Mouse (Mus musculus) spleen, postnatal 10 days (tissue): ENCODE results near the gene Dock4.
A peak's percentile ranks its signal among the peaks of the same experiment; 100 is the strongest.

Experiments
- DNase-seq, 2 experiments: peaks; one replicate each; pipeline ENCODE4 v3.0.0; 2021 to 2022; ENCODE audit warnings: low spot score in 2 of 2

Dock4 gene

GRCm38 (mm10) chr12:40445648-40446449 is at the start of gene Dock4, which contains the start of gene Zfp277:
Gene Dock4 (plus strand): TSS chr12:40445952.
Gene Zfp277 (minus strand): TSS chr12:40445902.
- DNase-seq: peak; percentile 84 to 97

DNA sequence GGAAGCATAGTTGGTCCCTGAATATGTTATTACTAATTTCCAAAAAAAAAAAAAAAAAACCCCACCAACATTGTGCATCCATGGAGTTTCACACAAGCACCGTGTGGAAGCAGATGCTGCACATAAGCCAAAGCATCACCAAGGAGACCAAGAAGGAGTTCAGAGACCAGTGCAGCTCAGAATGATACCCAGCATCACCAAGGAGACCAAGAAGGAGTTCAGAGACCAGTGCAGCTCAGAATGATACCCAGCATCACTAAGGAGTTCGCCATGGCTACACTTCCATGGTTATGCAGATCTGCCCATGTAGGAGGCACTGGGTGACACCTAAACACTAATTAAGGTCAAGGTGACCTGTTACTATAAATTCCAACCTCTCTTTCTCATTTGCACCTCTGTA is 46.8 kb upstream of the Dock4 start:
- DNase-seq: no peak

GRCm38 (mm10) chr12:40399386-40399785 is 46.4 kb upstream of the Dock4 start:
- no peak for DNase-seq

DNA sequence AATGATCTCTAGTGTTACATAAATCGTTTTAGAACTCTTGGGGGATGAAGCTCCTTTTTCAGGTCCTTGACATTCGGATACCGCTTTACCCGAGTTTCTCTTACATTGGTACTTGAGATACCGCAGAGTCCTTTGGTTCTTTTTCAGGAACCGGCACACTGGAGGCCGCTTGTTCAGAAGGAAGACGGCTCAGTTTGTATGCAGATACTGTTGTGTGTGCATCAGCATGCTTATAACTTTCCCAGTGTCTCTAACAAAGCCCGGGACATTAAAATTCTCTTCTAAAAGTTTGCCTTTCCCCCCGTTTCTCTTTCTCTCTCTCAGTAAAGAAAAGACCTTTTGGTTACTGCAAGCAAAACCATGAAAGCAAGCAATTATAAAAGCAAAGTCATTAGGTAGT is 45.9 kb upstream of the Dock4 start:
- DNase-seq: no peak

- DNase-seq: no peak
These were observed 31.0 kb upstream of the Dock4 start for GRCm38 (mm10) chr12:40414682-40415311.

DNA sequence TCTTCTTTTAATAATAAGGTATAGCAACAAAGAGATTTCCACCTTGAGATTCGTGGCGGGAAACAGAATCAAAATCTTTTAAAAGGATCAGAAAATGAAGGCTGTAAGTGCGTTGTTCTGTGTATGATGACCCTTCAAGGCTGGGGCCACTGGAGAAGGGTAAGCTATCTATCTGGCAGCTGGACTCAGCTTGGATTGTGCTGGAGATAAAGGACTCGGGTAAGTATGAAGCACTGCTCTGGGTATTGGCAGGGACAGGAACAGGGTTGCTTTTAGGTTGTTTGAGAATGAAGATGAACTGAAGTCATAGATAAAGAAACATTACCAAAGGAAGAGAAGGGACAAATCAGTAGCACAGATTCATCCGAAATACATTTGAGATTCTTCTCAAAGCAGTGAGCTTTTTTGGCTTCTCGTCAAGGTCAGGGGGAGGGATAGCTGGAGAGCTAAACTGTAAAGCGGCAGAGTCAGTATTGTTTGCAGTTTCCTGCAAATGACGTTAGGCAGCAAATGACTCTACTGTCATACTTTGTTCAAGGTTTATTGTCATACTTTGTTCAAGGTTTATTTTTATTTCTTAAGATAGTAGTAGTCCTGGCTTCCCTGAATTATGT is 30.3 kb upstream of the Dock4 start:
- DNase-seq: no peak

- DNase-seq: no peak
These were observed 28.5 kb upstream of the Dock4 start for GRCm38 (mm10) chr12:40417257-40417656.

DNA sequence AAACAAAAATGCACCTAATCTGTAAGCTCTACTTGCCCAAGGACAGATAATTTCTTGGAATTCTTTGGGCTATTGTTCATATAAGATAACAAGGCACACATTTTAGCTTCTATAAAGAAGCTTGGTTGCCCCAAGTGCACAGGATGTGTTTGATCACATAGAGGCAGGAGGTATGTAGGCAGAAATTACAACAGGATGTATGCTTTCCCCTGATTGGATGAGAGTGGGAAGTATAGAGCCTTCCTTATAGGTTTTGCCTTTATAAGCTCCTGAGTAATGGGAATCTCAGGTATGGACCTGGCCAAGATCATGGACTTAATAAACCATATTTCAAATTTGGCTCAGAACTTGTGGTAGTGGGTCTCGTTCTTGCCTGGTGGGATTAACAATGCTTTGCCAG is 20.8 kb upstream of the Dock4 start:
- DNase-seq: no peak

- no peak for DNase-seq
These were observed 18.1 kb upstream of the Dock4 start for GRCm38 (mm10) chr12:40427606-40428005.

- no peak for DNase-seq
These were observed 15.8 kb upstream of the Dock4 start for GRCm38 (mm10) chr12:40429976-40430375.

- no peak for DNase-seq
These were observed 14.7 kb upstream of the Dock4 start for GRCm38 (mm10) chr12:40431075-40431474.

- DNase-seq: no peak
These were observed 11.7 kb upstream of the Dock4 start for GRCm38 (mm10) chr12:40434101-40434500.

GRCm38 (mm10) chr12:40438049-40438448 is 7.7 kb upstream of the Dock4 start:
- DNase-seq: no peak

- no peak for DNase-seq
These were observed 546 bp upstream of the Dock4 start for GRCm38 (mm10) chr12:40445206-40445605.

DNA sequence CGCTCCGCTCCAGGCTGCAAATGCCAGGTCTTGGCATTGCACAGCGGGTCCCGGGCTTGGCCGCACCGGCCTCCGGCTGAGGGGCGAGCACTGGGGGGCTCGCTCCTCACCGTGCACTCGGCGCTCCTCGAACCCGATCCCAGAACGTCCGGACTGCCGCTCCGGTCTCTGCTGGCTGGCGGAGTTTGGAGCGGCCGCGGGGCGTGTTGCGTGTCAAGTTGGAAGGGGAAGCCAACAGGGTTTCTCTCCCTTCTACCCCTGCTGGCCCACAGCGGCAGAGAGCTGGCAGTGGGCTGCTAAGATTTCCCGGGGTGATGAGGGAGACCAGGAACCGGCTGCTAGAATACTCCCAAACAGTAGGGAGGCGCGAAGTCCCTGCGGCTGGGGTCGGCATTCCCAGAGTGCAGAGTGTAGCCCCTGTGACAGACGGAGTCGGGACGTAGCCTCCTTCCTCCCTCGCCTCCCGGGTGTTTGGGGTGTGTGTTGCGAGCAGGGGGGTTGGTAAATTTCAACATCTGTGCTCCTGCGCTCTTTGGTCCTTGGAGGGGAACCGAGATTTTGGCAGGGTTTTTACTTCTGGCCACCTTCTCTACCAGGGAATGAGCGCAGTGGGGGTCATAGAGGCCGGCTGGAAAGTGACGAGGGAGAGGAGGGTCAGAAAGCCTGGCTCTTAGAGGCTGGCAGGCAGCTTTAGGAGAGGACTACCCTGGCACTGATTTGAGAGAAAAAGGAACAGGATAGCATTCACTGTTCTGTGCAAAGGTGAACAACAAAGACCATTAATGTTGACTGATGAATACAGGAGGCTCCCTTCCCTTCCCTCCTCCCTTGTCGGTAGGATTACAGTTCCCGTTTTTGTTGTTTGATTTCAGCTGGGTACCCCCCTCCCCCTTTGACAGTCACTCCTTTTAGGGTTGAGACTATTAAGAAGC is 964 bp downstream of the Dock4 start:
- peak; percentile 16 to 31 for DNase-seq

GRCm38 (mm10) chr12:40447561-40448355 is 2.0 kb downstream of the Dock4 start:
- DNase-seq: no peak

DNA sequence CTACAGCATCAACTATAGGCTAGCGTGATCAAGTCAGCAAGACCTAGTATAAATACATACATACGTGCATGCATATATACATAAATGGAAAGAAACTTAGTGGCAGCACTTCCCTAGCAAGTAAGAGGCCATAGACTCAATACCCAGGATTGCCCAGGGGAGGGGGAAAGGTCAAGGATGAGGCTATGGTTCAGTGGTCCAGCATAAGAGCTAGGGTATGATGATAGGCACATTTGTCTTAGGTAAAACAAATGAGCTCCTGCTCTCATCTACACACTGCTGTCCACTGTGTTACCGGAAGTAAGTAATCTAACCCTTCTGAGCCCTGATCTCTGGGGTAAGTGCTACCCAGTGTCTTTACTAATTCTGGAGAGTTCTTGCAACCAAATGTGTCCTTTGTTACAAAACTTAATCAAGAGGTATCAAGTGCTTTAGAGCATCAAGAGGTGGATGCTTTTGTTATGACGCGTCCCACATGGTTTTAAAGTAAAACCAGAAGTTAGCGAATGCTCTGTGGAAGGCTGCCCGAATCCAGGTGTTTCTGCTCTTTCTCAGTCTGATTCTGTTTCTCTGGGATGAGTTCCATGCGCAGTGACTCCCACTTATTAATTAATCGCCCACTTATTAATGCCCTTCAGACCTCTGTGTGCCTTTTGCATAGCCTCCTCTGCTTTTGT is 3.5 kb downstream of the Dock4 start:
- no peak for DNase-seq

DNA sequence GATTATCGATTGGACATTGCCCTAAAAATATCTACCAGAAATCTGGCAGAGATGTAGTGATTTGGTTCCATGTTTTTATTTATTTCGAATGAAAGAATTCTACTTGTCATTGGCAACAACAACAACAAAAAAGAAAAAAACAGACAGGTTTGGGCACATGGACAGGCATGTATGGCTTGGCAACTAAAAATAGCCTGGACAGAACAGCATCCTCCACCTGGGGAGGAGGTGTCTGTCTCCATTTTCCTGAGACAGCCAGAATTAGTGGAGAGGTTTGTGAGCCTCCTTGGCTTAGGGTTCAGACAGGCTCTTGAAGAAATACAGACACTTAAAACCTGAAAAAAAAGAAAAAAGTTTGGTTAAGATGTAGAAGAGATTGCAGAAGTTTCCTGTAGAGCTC is 10.8 kb downstream of the Dock4 start:
- DNase-seq: no peak

- DNase-seq: no peak
These were observed 13.2 kb downstream of the Dock4 start for GRCm38 (mm10) chr12:40458977-40459376.

- no peak for DNase-seq
These were observed 14.0 kb downstream of the Dock4 start for GRCm38 (mm10) chr12:40459673-40460265.
